Mouse (Mus musculus) neural tube, embryonic 10.5 days (tissue): Measurements from ENCODE around the gene Hat1.
"Not testable (repeated sequence)": the region's sequence is repeated elsewhere in the genome, so short reads cannot be mapped to it uniquely, and the experiment has no call there.

Experiments
- DNase-seq: peaks from one replicate; pipeline ENCODE4 v3.0.0-alpha.2; 2017; ENCODE audit warnings: low spot score; ENCODE audit errors: extremely low spot score

The Hat1 gene

DNA sequence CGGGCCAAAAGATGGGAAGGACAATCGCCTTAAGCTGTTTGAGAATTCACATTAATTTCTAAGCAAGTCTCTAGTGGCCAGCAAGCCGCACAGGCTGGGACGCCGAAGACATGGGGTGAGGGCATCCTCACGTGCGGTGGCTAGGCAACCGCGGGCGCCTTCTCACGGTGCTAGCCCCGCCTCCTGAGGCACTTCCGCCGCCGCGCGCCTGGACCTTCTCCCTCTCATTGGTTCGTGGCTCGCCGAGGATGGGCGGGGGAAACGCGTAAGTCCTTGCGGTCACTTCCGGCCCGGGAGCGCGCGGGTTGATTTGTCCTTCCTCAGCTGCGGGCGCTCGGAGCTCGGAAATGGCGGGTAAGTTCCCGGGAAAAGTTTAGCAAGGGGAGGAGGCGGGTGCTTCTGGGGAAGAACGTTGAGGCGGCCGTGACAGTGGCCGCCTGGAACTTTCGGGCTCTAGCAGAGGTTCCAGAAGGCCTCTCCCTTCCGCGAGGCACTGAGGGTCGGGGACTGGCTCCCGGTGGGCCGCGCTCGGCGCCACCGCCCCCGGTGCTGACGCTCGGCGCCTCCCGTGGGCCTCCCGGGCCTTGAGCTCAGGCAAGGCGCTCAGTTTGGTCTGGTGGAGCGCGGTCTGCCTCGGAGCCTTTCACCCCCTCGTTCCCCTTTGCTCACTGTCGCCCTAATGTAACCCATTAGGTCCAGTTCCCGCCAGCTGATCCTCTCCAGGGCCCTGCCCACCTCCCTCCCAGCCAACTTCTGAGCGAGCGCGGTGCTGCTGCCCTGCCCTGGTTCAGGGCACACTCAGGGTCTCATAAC lies at the start of gene Hat1:
Hat1 (plus strand) TSS at position 8 of the 813 bp plus-strand sequence.
- DNase-seq = peak; percentile 97

- no peak for DNase-seq
These were observed 48.6 kb upstream of the Hat1 start for GRCm38 (mm10) chr2:71340126-71340525.

DNA sequence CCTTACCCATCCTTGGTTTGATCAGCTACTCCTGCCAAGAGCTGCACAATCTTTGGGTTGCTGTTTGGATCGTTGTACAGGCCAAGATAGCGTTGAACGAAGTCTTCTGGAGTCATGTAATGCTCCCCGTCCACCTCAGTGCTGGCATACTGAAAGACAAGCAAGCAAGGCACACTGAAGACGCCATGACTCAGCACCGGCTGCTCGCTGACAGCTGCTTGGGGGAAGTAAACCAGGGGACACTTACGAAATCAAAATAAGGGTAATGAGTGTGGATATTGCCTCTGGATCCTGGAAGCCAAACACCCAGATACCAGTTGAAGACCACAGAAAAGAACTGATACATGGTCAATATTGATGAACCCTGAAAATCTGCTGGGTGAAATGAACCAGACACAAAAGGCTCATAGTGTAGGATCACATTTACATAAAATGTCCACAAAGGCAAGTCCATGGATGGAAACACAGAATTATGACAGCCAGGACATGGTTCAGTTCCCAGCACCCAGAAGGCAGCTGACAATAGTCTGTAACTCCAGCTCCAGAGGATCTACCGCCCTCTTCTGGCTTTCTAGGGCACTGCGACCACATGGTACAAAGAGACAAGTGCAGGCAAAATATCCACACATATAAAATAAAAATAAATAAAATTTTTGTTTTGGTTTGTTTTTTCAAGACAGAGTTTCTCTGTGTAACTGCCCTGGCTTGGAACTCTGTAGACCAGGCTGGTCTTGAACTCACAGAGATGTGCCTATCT lies 44.7 kb upstream of the Hat1 start:
- no peak for DNase-seq

DNA sequence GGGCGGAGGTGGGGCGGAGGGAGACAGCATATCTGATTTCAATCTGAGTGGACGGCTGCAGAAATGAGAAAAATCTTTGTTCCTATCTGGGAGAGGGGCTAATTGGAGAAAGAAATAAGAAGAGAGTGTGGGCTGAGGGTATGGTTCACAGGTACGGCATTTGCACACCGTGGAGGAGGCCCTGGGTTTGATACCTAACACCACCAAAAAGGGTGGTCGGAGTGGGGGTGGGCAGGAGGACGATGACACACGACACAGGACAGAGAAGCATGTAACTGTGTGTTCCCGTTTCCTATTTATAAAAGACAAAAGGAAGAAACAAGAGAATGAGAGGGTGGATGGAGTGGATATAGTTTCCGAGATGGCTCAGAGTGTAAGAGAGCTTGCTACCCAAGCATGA lies 41.6 kb upstream of the Hat1 start:
- no peak for DNase-seq

DNA sequence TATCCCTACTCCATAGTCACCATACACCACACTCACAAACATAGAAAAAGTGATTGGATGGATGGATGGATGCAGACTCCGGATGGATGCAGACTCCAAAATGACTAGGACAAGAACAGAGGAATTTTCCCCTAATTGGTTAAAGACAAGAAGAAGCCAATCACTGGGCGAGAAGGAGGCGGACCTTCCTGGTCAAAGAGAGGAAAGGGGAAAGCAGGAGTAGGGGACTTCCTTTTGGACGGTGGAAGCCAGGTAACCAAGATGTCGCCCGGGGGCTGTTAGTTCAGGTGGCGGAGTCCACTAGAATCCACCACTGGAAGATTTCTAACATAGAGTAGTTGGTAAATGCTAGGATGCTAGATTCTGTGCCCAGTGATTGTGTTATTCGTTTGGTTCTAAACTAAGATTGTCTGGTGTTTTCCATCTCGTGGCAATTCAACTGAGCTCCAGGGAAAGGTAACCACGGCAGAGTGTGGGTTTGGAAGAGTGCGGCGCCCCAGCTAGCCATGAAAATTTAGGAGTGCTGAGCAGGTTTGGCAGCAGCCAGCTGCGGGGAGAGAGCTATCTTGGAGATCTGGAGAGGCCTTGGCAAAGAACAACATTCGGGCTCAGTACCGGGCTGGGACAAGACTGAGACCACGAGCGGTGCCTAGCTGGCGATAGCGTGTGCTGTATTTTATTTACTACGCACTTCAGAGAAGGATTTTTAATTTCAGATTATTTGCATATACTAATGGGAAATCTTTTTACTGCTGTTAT lies 40.8 kb upstream of the Hat1 start:
- DNase-seq = no peak

GRCm38 (mm10) chr2:71349511-71349910 lies 39.2 kb upstream of the Hat1 start:
- DNase-seq = no peak

DNA sequence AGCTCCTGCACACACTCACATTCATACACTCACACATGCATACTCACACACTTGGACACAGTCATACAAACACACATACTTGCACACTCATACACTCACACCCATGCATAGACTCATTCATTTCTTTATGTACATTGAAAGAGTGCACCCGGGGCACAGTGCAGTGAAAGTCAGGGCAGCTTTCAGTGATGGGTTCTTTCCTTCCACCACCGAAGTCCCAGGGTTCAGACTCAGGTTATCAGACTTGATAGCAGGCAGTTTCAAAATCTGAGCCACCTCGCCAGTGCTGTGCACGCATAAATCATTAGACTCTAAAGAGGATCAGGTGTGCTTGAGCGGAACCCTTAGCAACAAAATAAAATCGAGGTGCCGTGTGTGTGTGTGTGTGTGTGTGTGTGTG lies 38.6 kb upstream of the Hat1 start:
- DNase-seq = no peak

DNA sequence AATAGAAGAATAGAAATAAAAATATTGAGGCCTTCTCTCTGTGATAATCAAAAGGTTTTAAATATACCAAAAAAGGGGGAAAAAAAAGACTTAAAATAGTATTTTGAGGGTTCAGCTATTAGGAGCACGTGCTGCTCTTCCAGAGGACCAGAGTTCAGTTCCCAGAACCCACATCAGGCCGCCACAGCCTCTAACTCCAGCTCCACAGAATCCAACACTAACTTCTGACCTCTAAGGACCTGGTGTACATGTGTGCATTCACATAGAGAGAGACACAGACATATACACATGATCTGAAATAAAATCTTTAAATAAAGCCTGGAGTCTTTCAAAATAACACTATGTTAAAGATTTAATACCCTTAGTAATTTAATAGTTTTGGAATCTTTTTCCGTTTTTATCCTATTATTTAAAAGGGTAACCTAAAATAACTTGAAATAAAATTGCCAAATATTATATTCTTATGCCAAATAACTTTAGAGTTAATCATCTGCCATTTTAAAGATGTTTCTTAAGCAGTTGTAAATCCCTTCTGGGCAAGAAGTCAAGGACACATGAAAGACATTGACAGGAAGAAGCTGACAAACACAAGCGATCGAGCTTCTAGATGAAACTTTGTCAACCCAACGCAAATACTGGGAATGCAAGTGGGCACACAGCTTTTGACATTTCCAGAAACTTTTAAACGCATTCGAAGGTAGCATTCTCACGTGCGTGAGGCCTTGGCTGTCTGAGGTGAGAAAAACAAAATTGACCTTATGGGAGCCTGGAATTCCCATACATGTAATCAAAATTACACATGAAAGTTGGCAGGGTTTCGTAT lies 37.6 kb upstream of the Hat1 start:
- DNase-seq = no peak

DNA sequence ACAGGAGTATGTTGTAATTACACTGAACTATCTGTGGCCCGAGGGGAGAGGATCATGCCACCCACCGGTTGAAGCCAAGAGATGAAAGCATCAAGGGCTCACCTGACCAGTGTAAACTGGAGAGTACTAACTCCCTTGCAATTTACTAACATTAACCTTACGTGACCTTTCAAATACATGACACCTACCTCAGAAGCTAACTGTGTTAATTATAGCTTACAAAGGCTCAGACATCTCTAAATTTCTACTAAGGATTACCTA lies 37.1 kb upstream of the Hat1 start:
- no peak for DNase-seq

- DNase-seq = peak; percentile 31
These were observed 35.3 kb upstream of the Hat1 start for GRCm38 (mm10) chr2:71353306-71354054.

- DNase-seq = peak; percentile 19
These were observed 34.7 kb upstream of the Hat1 start for GRCm38 (mm10) chr2:71354055-71354425.

- no peak for DNase-seq
These were observed 30.4 kb upstream of the Hat1 start for GRCm38 (mm10) chr2:71358347-71358746.

DNA sequence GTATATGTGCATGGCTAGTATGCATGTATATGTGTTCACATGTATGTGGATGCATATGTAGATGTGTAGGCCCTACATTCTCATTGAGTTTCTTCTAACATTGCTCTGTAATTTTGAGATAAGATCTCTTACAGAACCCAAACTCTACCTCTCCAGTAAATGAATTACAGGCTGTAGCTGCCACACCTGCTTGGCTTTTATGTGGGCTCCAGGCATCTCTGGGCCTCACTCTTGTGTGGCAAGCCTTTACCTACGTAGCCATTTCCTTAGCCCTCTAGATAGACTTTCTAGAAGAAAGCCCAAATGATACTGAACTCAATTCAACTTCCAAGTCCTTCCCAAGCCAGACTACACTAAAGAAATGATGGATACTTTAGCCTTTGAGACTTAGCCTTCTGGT lies 28.6 kb upstream of the Hat1 start:
- DNase-seq = no peak

DNA sequence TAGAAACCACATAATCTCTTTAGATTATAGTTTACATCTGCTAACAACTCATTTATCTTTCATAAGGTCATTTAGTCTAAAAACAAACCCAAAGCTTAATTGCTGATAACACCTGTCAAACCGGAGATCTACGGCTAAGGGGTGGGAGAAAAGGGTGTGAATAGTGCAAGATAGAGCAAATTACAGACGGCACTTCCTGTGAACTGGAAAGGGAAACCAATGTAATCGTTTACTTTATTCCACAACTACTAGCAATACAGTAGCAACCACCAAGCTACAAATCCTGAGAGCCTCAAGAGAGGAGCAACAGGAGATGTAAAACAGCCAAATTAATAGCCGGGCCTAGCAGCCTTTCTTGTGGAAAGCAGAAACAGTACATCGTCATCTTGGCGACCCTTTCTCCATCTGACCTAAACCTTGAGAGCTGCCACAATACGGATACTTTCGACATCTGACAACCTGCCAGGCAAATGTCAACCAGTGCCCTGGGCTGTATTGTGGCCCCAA lies 22.1 kb upstream of the Hat1 start:
- DNase-seq = no peak

GRCm38 (mm10) chr2:71367125-71367880 lies 21.5 kb upstream of the Hat1 start, which contains the start of gene Slc25a12:
Slc25a12 (minus strand) TSS chr2:71367749.
- DNase-seq = peak; percentile 78

GRCm38 (mm10) chr2:71368086-71368485 lies 20.7 kb upstream of the Hat1 start:
- no peak for DNase-seq

- DNase-seq = no peak
These were observed 17.0 kb upstream of the Hat1 start for GRCm38 (mm10) chr2:71371790-71372189.

- DNase-seq = not testable (repeated sequence)
These were observed 16.5 kb upstream of the Hat1 start for GRCm38 (mm10) chr2:71372261-71372660.

- DNase-seq = no peak
These were observed 14.2 kb upstream of the Hat1 start for GRCm38 (mm10) chr2:71374275-71375155.
